Mouse (Mus musculus) megakaryocyte-erythroid progenitor cell, adult 5 weeks (primary cell): ENCODE results near the gene Pcdh9. TPM values are rescaled to one million over a fixed set of nuclear protein-coding genes. Genes with fewer than 3 reads are reported as not detected.

Source experiments
- polyA plus RNA-seq: library from polyadenylated mRNA; stranded (reverse); fragments of >175 nt; gene quantifications from 2 replicates; pipeline ENCODE4 v1.2.3, GENCODE M21; 2012

Pcdh9 gene
- 0.15 TPM in 1 of 2 replicates, not detected in the other for polyA plus RNA-seq

DNA sequence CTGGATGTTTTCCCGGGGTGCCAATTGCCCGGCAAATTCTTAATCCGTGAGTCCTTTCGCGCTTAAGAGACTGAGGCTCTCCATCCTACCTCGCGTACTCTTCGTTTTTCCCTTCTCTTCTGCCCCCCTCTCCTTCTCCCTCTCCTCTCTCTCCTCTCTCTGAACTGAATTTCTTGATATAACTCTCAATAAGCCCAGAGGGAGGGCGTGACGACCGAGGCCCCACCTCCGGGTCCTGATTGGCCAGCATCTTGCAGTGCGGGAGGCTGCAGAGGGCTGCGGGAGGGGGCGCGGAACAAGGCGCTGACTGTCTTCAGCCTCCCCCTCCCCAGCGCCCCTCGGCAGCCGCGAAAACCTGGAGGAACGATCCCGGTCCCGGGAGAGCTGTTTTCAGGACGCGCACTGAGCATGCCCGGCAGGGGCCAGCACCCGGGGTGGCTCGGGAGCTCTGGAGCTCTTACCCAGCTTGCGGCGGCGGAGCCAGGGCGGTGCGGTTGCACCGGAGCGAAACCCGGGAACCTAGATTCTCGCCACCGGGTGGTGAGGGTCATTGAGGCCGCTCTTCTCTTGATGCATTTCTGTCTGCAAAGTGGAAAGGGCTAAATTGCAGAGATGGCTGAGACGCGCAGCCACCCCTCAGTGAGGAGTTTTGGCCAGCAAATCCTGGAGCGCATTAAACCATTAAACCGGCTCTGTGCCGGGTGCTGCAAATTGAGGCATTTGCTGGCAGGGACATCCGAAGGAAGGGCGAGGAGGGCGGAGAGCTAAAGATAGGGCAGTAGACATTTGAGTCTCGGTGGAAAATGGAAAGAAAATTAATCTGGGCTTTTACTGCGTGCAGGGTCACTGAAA is at the start of gene Pcdh9:
Gene Pcdh9 (minus strand): TSS at position 161 of the 852 bp plus-strand sequence.

